Mouse (Mus musculus) limb, embryonic 12.5 days (tissue): Measurements from ENCODE around the gene Il13. TPM values are rescaled to one million over a fixed set of nuclear protein-coding genes. Genes with fewer than 3 reads are reported as not detected.

ENCODE experiments used
- ATAC-seq: fragments of 200-750 bp; cut with Nextera tagmentation; 2 replicates; pipeline ENCODE4 v1.8.0; 2017; ENCODE audit warnings: low read depth, moderate TSS enrichment; ENCODE audit not compliant: insufficient number of reproducible peaks, insufficient read depth, low FRiP score, low TSS enrichment
- H3K27ac ChIP-seq: fragments of 300-500 bp; sonication (generic); 2 replicates; pipeline ENCODE4 v1.5.1; 2016; ENCODE audit warnings: mild to moderate bottlenecking, moderate library complexity
- H3K27me3 ChIP-seq: fragments of 300-500 bp; sonication (generic); 2 replicates; pipeline ENCODE4 v1.6.1; 2016; ENCODE audit warnings: mild to moderate bottlenecking, moderate library complexity
- H3K36me3 ChIP-seq: fragments of 300-500 bp; sonication (generic); 2 replicates; pipeline ENCODE4 v1.6.1; 2016; ENCODE audit warnings: mild to moderate bottlenecking, moderate library complexity
- H3K4me1 ChIP-seq: fragments of 300-500 bp; sonication (generic); replicated peaks from 2 replicates; pipeline ENCODE4 v1.6.1; 2016
- H3K4me2 ChIP-seq: fragments of 300-500 bp; sonication (generic); 2 replicates; pipeline ENCODE4 v1.6.1; 2016; ENCODE audit warnings: mild to moderate bottlenecking, moderate library complexity
- H3K4me3 ChIP-seq: fragments of 300-500 bp; sonication (generic); replicated peaks from 2 replicates; pipeline ENCODE4 v1.5.1; 2016; ENCODE audit warnings: mild to moderate bottlenecking
- H3K9ac ChIP-seq: fragments of 300-500 bp; sonication (generic); replicated peaks from 2 replicates; pipeline ENCODE4 v1.6.1; 2016; ENCODE audit warnings: mild to moderate bottlenecking, moderate library complexity
- H3K9me3 ChIP-seq: fragments of 300-500 bp; sonication (generic); 2 replicates; pipeline ENCODE4 v1.6.1; 2016; ENCODE audit warnings: mild to moderate bottlenecking, moderate library complexity
- WGBS: fragments of 180-500 bp; shearing (Covaris S2); methylation state at CpG from one replicate; pipeline ENCODE4 v1.1.7; 2016; 5-methylcytosine and 5-hydroxymethylcytosine counted together
- polyA plus RNA-seq: library from polyadenylated mRNA; unstranded; fragments of >200 nt; fragmentation: Nextera tagmentation; extraction: Ambion mirVana; gene quantifications from 2 replicates; pipeline ENCODE4 v1.2.1, GENCODE M21; 2016

The Il13 gene
- polyA plus RNA-seq, 1 experiment from 2014 or later = not detected

DNA sequence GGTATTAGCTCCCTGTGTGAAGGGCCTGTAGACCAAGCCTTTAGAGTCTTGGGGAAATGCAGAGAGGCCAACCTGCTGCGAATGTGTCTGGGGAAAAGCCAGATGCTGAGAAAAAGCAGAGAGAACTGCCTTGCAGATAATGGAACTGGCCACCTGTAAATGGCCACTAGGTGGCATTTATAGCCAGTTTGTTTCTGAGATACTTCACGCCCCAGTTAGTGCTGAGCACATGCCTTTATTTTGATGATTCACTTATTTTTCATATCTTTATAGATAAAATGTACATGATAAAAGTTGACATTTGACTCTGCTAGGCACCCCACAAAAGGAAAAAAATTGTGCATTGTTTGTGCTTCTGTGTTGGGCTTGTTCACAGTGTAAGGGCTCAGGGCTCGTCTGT is 49.7 kb downstream of the Il13 start:
- H3K36me3 ChIP-seq = peaks cover 80% of the 10 kb centered on the region
- H3K27me3 ChIP-seq = no peaks in the 10 kb centered on the region
- H3K9ac ChIP-seq = no peak overlapping the region
- ATAC-seq = no peak
- no peak overlapping the region for H3K4me3 ChIP-seq
- H3K9me3 ChIP-seq = peaks cover 2% of the 10 kb centered on the region; the same call in 1 of the 2 replicates
- H3K27ac ChIP-seq = no peak overlapping the region
- 65% methylated on average over 3 of the region's 3 CpGs for WGBS
- H3K4me2 ChIP-seq = no peak overlapping the region
- H3K4me1 ChIP-seq = peaks cover 14% of the 10 kb centered on the region; the same call in 1 of the 2 replicates

GRCm38 (mm10) chr11:53583151-53583550 is 51.4 kb downstream of the Il13 start:
- Histone ChIP-seq H3K4me2 (no peak overlapping the region), H3K4me1 (peaks cover 14% of the 10 kb centered on the region; the same call in 1 of the 2 replicates), H3K36me3 (peaks cover 77% of the 10 kb centered on the region), H3K9me3 (peaks cover 2% of the 10 kb centered on the region; the same call in 1 of the 2 replicates), H3K27me3 (no peaks in the 10 kb centered on the region), H3K9ac (no peak overlapping the region), H3K4me3 (no peak overlapping the region), H3K27ac (no peak overlapping the region)
- no peak for ATAC-seq
- 82% methylated on average over 10 of the region's 10 CpGs for WGBS

Other genes starting within 250 kb of the Il13 start
- gene Leap2, start 211.5 kb downstream of the Il13 start, polyA plus RNA-seq = 0.44 TPM in 1 of 2 replicates, not detected in the other
- gene Uqcrq, start 203.9 kb downstream of the Il13 start, polyA plus RNA-seq = 461 and 512 TPM in 2 replicates
- gene Gdf9, start 203.7 kb downstream of the Il13 start, polyA plus RNA-seq = 1.2 and 1.9 TPM in 2 replicates
- gene Gm10447, start 177.6 kb downstream of the Il13 start, polyA plus RNA-seq = 0.36 and 0.38 TPM in 2 replicates
- 6.3 and 6.8 TPM in 2 replicates for gene Shroom1, start 177.5 kb downstream of the Il13 start, polyA plus RNA-seq
- gene Gm9837, start 164.2 kb downstream of the Il13 start, polyA plus RNA-seq = not detected in 2 replicates
- not detected in 2 replicates for gene Gm9945, start 154.5 kb downstream of the Il13 start, polyA plus RNA-seq
- gene Sowaha, start 154.4 kb downstream of the Il13 start, polyA plus RNA-seq = 0.24 and 0.32 TPM in 2 replicates
- gene Sept8, start 115.4 kb downstream of the Il13 start, polyA plus RNA-seq = 36.7 and 41.8 TPM in 2 replicates
- 80.7 and 84.6 TPM in 2 replicates for gene Kif3a, start 67.3 kb downstream of the Il13 start, polyA plus RNA-seq
- 2.0 and 2.6 TPM in 2 replicates for gene Il4, start 16.0 kb downstream of the Il13 start, polyA plus RNA-seq
- gene Rad50, start 72.6 kb upstream of the Il13 start, polyA plus RNA-seq = 30.1 and 30.5 TPM in 2 replicates
- not detected in 2 replicates for gene Il5, start 86.1 kb upstream of the Il13 start, polyA plus RNA-seq
- 8.4 and 8.5 TPM in 2 replicates for gene Irf1, start 135.3 kb upstream of the Il13 start, polyA plus RNA-seq
- 0.31 TPM in 1 of 2 replicates, not detected in the other for gene Gm17334, start 138.5 kb upstream of the Il13 start, polyA plus RNA-seq
- gene Gm12216, start 224.6 kb upstream of the Il13 start, polyA plus RNA-seq = 0.65 TPM in 1 of 2 replicates, not detected in the other